Mouse (Mus musculus) kidney, embryonic 14.5 days (tissue): ENCODE measurements around the gene Ptger1. TPM values are rescaled to one million over a fixed set of nuclear protein-coding genes. Genes with fewer than 3 reads are reported as not detected.

Experiments
- ATAC-seq: fragments of 200-750 bp; cut with Nextera tagmentation; 2 replicates; pipeline ENCODE4 v1.8.0; 2017; ENCODE audit warnings: moderate number of reproducible peaks, mild to moderate bottlenecking, moderate TSS enrichment, moderate library complexity; ENCODE audit not compliant: low FRiP score, low TSS enrichment
- H3K27ac ChIP-seq: fragments of 300-500 bp; sonication (generic); 2 replicates; pipeline ENCODE4 v1.5.1; 2014; ENCODE audit warnings: low read depth, mild to moderate bottlenecking, low read length, moderate library complexity, mixed read lengths
- H3K27me3 ChIP-seq: fragments of 300-500 bp; sonication (generic); 2 replicates; pipeline ENCODE4 v1.6.1; 2014; ENCODE audit warnings: mild to moderate bottlenecking, low read length; ENCODE audit not compliant: control insufficient read depth, insufficient read depth
- H3K36me3 ChIP-seq: fragments of 300-500 bp; sonication (generic); 2 replicates; pipeline ENCODE4 v1.6.1; 2014; ENCODE audit warnings: low read length, mixed read lengths; ENCODE audit not compliant: control insufficient read depth, insufficient read depth
- H3K4me1 ChIP-seq: fragments of 300-500 bp; sonication (generic); 2 replicates; pipeline ENCODE4 v1.6.1; 2014; ENCODE audit warnings: low read length, mixed read lengths; ENCODE audit not compliant: control insufficient read depth, insufficient read depth
- H3K4me2 ChIP-seq: fragments of 300-500 bp; sonication (generic); replicated peaks from 2 replicates; pipeline ENCODE4 v1.6.1; 2014; ENCODE audit warnings: low read depth, mild to moderate bottlenecking, low read length
- H3K4me3 ChIP-seq: fragments of 300-500 bp; sonication (generic); 2 replicates; pipeline ENCODE4 v1.5.1; 2014; ENCODE audit warnings: mild to moderate bottlenecking, low read length
- H3K9ac ChIP-seq: fragments of 300-500 bp; sonication (generic); 2 replicates; pipeline ENCODE4 v1.6.1; 2014; ENCODE audit warnings: low read depth, mild to moderate bottlenecking, low read length, moderate library complexity
- H3K9me3 ChIP-seq: fragments of 300-500 bp; sonication (generic); 2 replicates; pipeline ENCODE4 v1.6.1; 2016; ENCODE audit warnings: low read length; ENCODE audit not compliant: control insufficient read depth
- WGBS: fragments of 180-500 bp; shearing (Covaris S2); extraction: QIAGEN DNeasy Blood & Tissue Kit; methylation state at CpG from one replicate; pipeline ENCODE4 v1.1.7; 2014; 5-methylcytosine and 5-hydroxymethylcytosine counted together
- polyA plus RNA-seq: library from polyadenylated mRNA; unstranded; fragments of >200 nt; fragmentation: Nextera tagmentation; extraction: Ambion mirVana; gene quantifications from 2 replicates; pipeline ENCODE4 v1.2.1, GENCODE M21; 2014

Gene Ptger1
- polyA plus RNA-seq, 1 experiment from 2014 or later = 0.97 TPM

- H3K4me3 ChIP-seq = no peak overlapping the region
- H3K9ac ChIP-seq = 0 out of 2 replicates have a peak overlapping the region, but pooled peaks have one; percentile 28
- peaks cover 73% of the 10 kb centered on the region for H3K36me3 ChIP-seq
Measured at GRCm38 (mm10) chr8:83680603-83681002, 14.1 kb downstream of the Ptger1 start.

GRCm38 (mm10) chr8:83681099-83681498, 14.6 kb downstream of the Ptger1 start:
- H3K27ac ChIP-seq = peak overlapping the region; percentile 48; the same call in 1 of the 2 replicates
- H3K9me3 ChIP-seq = no peaks in the 10 kb centered on the region
- H3K4me2 ChIP-seq = no peak overlapping the region
- WGBS = 10% methylated on average over 6 of the region's 6 CpGs
- H3K4me1 ChIP-seq = peaks cover 15% of the 10 kb centered on the region; the same call in 1 of the 2 replicates
- ATAC-seq = peak; percentile 74
- H3K27me3 ChIP-seq = no peaks in the 10 kb centered on the region
- no peak overlapping the region for H3K4me3 ChIP-seq
- H3K9ac ChIP-seq = peak overlapping the region; percentile 28; the same call in 1 of the 2 replicates
- H3K36me3 ChIP-seq = peaks cover 77% of the 10 kb centered on the region

More at GRCm38 (mm10) chr8:83680603-83681002, 14.1 kb downstream of the Ptger1 start:
- 74% methylated on average over 5 of the region's 5 CpGs for WGBS
- no peaks in the 10 kb centered on the region for H3K27me3 ChIP-seq
- H3K4me1 ChIP-seq = peaks cover 15% of the 10 kb centered on the region; the same call in 1 of the 2 replicates
- ATAC-seq = no peak
- peak overlapping the region; percentile 48; the same call in 1 of the 2 replicates for H3K27ac ChIP-seq
- H3K9me3 ChIP-seq = no peaks in the 10 kb centered on the region
- H3K4me2 ChIP-seq = no peak overlapping the region

GRCm38 (mm10) chr8:83684517-83684916, 18.0 kb downstream of the Ptger1 start:
- H3K4me3 ChIP-seq = no peak overlapping the region
- H3K27me3 ChIP-seq = no peaks in the 10 kb centered on the region
- H3K9me3 ChIP-seq = no peaks in the 10 kb centered on the region
- peaks cover 58% of the 10 kb centered on the region for H3K36me3 ChIP-seq
- no peak overlapping the region for H3K4me2 ChIP-seq
- peaks cover 15% of the 10 kb centered on the region; the same call in 1 of the 2 replicates for H3K4me1 ChIP-seq
- no peak for ATAC-seq
- no peak overlapping the region for H3K27ac ChIP-seq
- WGBS = 90% methylated on average over 9 of the region's 9 CpGs
- H3K9ac ChIP-seq = no peak overlapping the region

GRCm38 (mm10) chr8:83689264-83689663, 22.8 kb downstream of the Ptger1 start:
- WGBS = 94% methylated on average over 6 of the region's 6 CpGs
- Histone ChIP-seq H3K4me1 (0 out of 2 replicates have a peak, but pooled peaks cover 6% of the 10 kb centered on the region), H3K27me3 (no peaks in the 10 kb centered on the region), H3K4me3 (no peak overlapping the region), H3K36me3 (peaks cover 47% of the 10 kb centered on the region), H3K9ac (no peak overlapping the region), H3K4me2 (no peak overlapping the region), H3K27ac (no peak overlapping the region), H3K9me3 (no peaks in the 10 kb centered on the region)
- ATAC-seq = no peak

DNA sequence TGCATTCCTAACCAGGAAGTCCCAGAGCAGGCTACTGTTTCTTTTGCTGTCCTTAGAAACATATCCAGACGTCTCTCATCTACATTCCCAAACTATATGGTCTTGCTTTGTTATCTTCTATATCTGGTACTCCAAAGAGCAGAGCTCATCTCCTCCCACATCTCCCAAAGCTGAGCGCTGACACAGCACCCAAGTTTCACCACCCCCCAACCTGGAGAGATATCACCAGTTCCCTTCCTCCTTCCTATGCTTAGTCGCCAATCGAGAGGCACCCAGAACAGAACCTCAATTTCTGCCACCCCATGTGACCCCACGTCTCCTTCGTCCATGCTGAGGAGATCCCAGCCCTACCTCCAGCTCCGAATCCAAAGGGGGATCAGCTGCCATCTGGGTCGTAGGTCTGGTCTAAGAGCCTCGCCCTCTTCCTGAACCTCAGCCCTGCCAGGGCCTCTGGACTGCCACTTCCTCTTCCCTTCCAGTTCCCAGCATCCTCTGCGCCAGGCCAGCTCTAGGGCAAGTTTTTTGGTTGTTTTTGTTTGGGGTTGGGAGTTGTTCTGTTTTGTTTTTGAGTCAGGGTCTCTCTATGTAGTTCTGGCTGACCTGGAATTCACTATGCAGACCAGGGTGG, 27.2 kb downstream of the Ptger1 start:
- no peak for ATAC-seq
- H3K4me2 ChIP-seq = no peak overlapping the region
- no peak overlapping the region for H3K27ac ChIP-seq
- H3K9ac ChIP-seq = no peak overlapping the region
- WGBS = 80% methylated on average over 10 of the region's 10 CpGs
- H3K36me3 ChIP-seq = peaks cover 25% of the 10 kb centered on the region
- H3K4me3 ChIP-seq = no peak overlapping the region
- H3K9me3 ChIP-seq = no peaks in the 10 kb centered on the region
- H3K4me1 ChIP-seq = peaks cover 24% of the 10 kb centered on the region
- H3K27me3 ChIP-seq = no peaks in the 10 kb centered on the region

- ATAC-seq = no peak
- H3K9ac ChIP-seq = no peak overlapping the region
- H3K4me1 ChIP-seq = peaks cover 28% of the 10 kb centered on the region
- no peaks in the 10 kb centered on the region for H3K27me3 ChIP-seq
- no peaks in the 10 kb centered on the region for H3K9me3 ChIP-seq
- no peak overlapping the region for H3K27ac ChIP-seq
- H3K36me3 ChIP-seq = peaks cover 25% of the 10 kb centered on the region
- no peak overlapping the region for H3K4me3 ChIP-seq
- 67% methylated on average over 11 of the region's 11 CpGs for WGBS
- H3K4me2 ChIP-seq = no peak overlapping the region
Measured at GRCm38 (mm10) chr8:83694369-83695160, 28.1 kb downstream of the Ptger1 start.

DNA sequence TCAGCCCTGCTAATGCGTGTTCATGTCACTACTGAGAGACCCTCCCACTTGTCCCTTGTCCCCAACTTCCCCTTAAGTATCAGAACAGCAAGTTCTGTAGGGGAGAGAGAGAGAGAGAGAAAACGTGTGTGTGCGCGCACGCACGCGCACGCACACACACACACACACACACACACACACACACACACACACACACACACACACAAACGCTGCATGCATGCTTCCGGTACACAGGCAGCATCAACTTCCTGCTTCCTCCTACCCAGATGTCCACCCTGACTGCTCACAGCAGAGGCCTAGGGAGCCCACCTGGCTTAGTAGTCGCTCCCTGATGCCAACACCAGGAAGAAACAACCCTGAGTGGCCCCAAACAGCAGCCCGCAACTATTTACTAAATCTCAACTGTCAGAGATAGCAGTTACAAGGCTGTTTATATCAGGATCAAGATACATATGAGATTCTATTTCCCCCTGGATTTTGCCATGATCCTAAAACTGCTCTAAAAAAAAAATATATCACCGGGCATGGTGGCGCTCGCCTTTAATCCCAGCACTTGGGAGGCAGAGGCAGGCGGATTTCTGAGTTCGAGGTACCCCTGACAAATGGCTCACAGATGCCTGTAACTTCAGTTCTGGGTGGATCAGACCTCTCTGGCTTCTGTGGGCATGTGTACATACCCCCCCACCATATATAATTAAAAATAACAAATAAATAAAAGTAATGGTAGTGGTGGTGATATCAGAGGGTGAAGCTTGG, 29.1 kb downstream of the Ptger1 start:
- no peak for ATAC-seq
- WGBS = 78% methylated on average over 14 of the region's 17 CpGs
- Histone ChIP-seq H3K9ac (no peak overlapping the region), H3K4me3 (no peak overlapping the region), H3K27me3 (no peaks in the 10 kb centered on the region), H3K27ac (no peak overlapping the region), H3K4me1 (peaks cover 28% of the 10 kb centered on the region), H3K36me3 (peaks cover 21% of the 10 kb centered on the region), H3K4me2 (no peak overlapping the region), H3K9me3 (no peaks in the 10 kb centered on the region)

GRCm38 (mm10) chr8:83697374-83698220, 31.1 kb downstream of the Ptger1 start:
- Histone ChIP-seq H3K27me3 (no peaks in the 10 kb centered on the region), H3K4me3 (peak overlapping the region; percentile 82), H3K4me2 (peak overlapping the region; percentile 95), H3K4me1 (peaks cover 28% of the 10 kb centered on the region), H3K9ac (peak overlapping the region; percentile 89), H3K9me3 (peaks cover 3% of the 10 kb centered on the region; the same call in 1 of the 2 replicates), H3K27ac (peak overlapping the region; percentile 30; the same call in 1 of the 2 replicates), H3K36me3 (peaks cover under 1% of the 10 kb centered on the region)
- 30% methylated on average over 19 of the region's 19 CpGs for WGBS
- no peak for ATAC-seq
